Comparison of ENCODE assay signal across 27 mouse cellular contexts in the genomic region with DNA sequence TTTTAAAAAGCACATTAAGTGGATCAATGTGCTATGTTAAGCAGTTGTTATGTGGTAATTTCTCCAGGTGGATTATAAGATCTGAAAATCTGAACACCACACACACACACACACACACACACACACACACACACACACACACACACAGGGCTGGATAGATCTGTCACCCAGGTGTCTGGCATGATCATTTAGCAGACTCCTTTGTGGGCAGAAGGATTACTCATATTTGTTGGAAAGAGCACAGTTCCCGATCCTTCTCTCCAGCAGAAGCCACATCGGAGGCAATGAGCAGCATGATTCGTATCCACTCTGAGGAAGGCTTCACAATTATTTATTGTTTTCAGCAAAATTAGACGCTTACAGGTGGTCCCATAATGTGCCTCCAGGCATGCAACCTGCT.
DNase-seq lines count a peak whose midpoint lies in the region; ATAC-seq and TF ChIP-seq lines count a peak whose summit lies in the region.
"Had no signal": no experiment of that assay in that cellular context is flagged by ENCODE, and none has a peak within 500 bp of the region (broad histone marks: within the 10 kb centered on the region; RNA-seq: fewer than 3 reads in every experiment).

No protein-coding gene starts in this region.

- no peaks in the 10 kb centered on the region for H3K9me3 ChIP-seq in forebrain, postnatal 0 days (ENCODE audit: low read length)
- H3K9me3 ChIP-seq in forebrain, embryonic 11.5 days (ENCODE audit: control insufficient read depth, low read length) = no peaks in the 10 kb centered on the region
- no peaks in the 10 kb centered on the region for H3K9me3 ChIP-seq in hindbrain, postnatal 0 days (ENCODE audit: low read length)
- H3K9me3 ChIP-seq in hindbrain, embryonic 13.5 days = no peaks in the 10 kb centered on the region
- H3K9me3 ChIP-seq: embryonic facial prominence, embryonic 13.5 days; embryonic facial prominence, embryonic 15.5 days; forebrain, embryonic 10.5 days; forebrain, embryonic 13.5 days; forebrain, embryonic 15.5 days had no signal

- H3K27me3 ChIP-seq in forebrain, postnatal 0 days (ENCODE audit: insufficient read depth, low read length) = no peaks in the 10 kb centered on the region
- H3K27me3 ChIP-seq in forebrain, embryonic 11.5 days (ENCODE audit: control insufficient read depth, insufficient read depth, low read length) = no peaks in the 10 kb centered on the region
- H3K27me3 ChIP-seq in hindbrain, postnatal 0 days (ENCODE audit: insufficient read depth, low read length) = no peaks in the 10 kb centered on the region
- H3K27me3 ChIP-seq in hindbrain, embryonic 13.5 days = no peaks in the 10 kb centered on the region
- H3K27me3 ChIP-seq: CH12.LX; embryonic facial prominence, embryonic 13.5 days; embryonic facial prominence, embryonic 15.5 days; forebrain, embryonic 13.5 days; forebrain, embryonic 15.5 days had no signal

- H3K4me1 ChIP-seq in forebrain, postnatal 0 days (ENCODE audit: insufficient read depth) = peaks cover 6% of the 10 kb centered on the region
- H3K4me1 ChIP-seq in forebrain, embryonic 11.5 days (replicated peaks; ENCODE audit: control insufficient read depth, insufficient read depth, low read length) = no peaks in the 10 kb centered on the region
- peaks cover 4% of the 10 kb centered on the region; the same call in 1 of the 2 replicates for H3K4me1 ChIP-seq in hindbrain, postnatal 0 days (ENCODE audit: insufficient read depth, low read length)
- 0 out of 2 replicates have a peak, but pooled peaks cover 7% of the 10 kb centered on the region for H3K4me1 ChIP-seq in hindbrain, embryonic 13.5 days (replicated peaks)
- H3K4me1 ChIP-seq: embryonic facial prominence, embryonic 15.5 days had no signal

- no peaks in the 10 kb centered on the region for H3K36me3 ChIP-seq in forebrain, postnatal 0 days (ENCODE audit: insufficient read depth)
- no peaks in the 10 kb centered on the region for H3K36me3 ChIP-seq in forebrain, embryonic 11.5 days (ENCODE audit: control insufficient read depth, insufficient read depth, low read length)
- H3K36me3 ChIP-seq in hindbrain, postnatal 0 days (ENCODE audit: insufficient read depth, low read length) = no peaks in the 10 kb centered on the region
- H3K36me3 ChIP-seq in hindbrain, embryonic 13.5 days = no peaks in the 10 kb centered on the region
- H3K36me3 ChIP-seq: embryonic facial prominence, embryonic 13.5 days; embryonic facial prominence, embryonic 15.5 days; forebrain, embryonic 10.5 days; forebrain, embryonic 15.5 days; G1E had no signal

- no peak overlapping the region for H3K4me3 ChIP-seq in forebrain, postnatal 0 days (ENCODE audit: low read depth, low read length)
- no peak overlapping the region for H3K4me3 ChIP-seq in forebrain, embryonic 11.5 days (ENCODE audit: low read depth, low read length)
- no peak overlapping the region for H3K4me3 ChIP-seq in hindbrain, postnatal 0 days (ENCODE audit: low read length)
- no peak overlapping the region for H3K4me3 ChIP-seq in hindbrain, embryonic 13.5 days
- H3K4me3 ChIP-seq: embryonic facial prominence, embryonic 13.5 days; embryonic facial prominence, embryonic 15.5 days; erythroblast, embryonic 14.5 days; forebrain, embryonic 10.5 days; forebrain, embryonic 13.5 days; forebrain, embryonic 15.5 days had no signal

- 49% methylated on average over 4 of the region's 4 CpGs for WGBS in forebrain, postnatal 0 days
- 84% methylated on average over 4 of the region's 4 CpGs for WGBS in forebrain, embryonic 11.5 days
- 67% methylated on average over 4 of the region's 4 CpGs for WGBS in hindbrain, postnatal 0 days
- WGBS in hindbrain, embryonic 13.5 days = 74% methylated on average over 4 of the region's 4 CpGs

- H3K9ac ChIP-seq in forebrain, postnatal 0 days = no peak overlapping the region
- H3K9ac ChIP-seq in forebrain, embryonic 11.5 days (ENCODE audit: low read length) = no peak overlapping the region
- no peak overlapping the region for H3K9ac ChIP-seq in hindbrain, postnatal 0 days (replicated peaks; ENCODE audit: low read length)
- H3K9ac ChIP-seq in hindbrain, embryonic 13.5 days = no peak overlapping the region
- H3K9ac ChIP-seq: embryonic facial prominence, embryonic 13.5 days; embryonic facial prominence, embryonic 15.5 days; forebrain, embryonic 13.5 days; forebrain, embryonic 15.5 days had no signal

- peak overlapping the region; percentile 21; the same call in 1 of the 2 replicates for H3K27ac ChIP-seq in forebrain, postnatal 0 days (ENCODE audit: low read depth, low read length)
- no peak overlapping the region for H3K27ac ChIP-seq in forebrain, embryonic 11.5 days (ENCODE audit: low read depth, low read length)
- no peak overlapping the region for H3K27ac ChIP-seq in hindbrain, postnatal 0 days
- H3K27ac ChIP-seq in hindbrain, embryonic 13.5 days = no peak overlapping the region
- H3K27ac ChIP-seq: embryonic facial prominence, embryonic 13.5 days; embryonic facial prominence, embryonic 15.5 days; forebrain, embryonic 10.5 days; forebrain, embryonic 13.5 days; forebrain, embryonic 15.5 days had no signal

- no peak overlapping the region for H3K4me2 ChIP-seq in forebrain, postnatal 0 days (ENCODE audit: low read depth)
- no peak overlapping the region for H3K4me2 ChIP-seq in forebrain, embryonic 11.5 days (ENCODE audit: low read depth, low read length, severe bottlenecking)
- no peak overlapping the region for H3K4me2 ChIP-seq in hindbrain, postnatal 0 days (ENCODE audit: low read depth, low read length)
- H3K4me2 ChIP-seq in hindbrain, embryonic 13.5 days = no peak overlapping the region
- H3K4me2 ChIP-seq: embryonic facial prominence, embryonic 13.5 days; embryonic facial prominence, embryonic 15.5 days; forebrain, embryonic 13.5 days; forebrain, embryonic 15.5 days had no signal

- ATAC-seq in forebrain, postnatal 0 days = peak; percentile 25; the same call in 1 of the 2 replicates
- no peak for ATAC-seq in forebrain, embryonic 11.5 days (replicated peaks; ENCODE audit: low FRiP score)
- 0 out of 2 replicates have a peak, but pooled peaks have one; percentile 29 for ATAC-seq in hindbrain, postnatal 0 days
- ATAC-seq in hindbrain, embryonic 13.5 days (ENCODE audit: low FRiP score) = no peak
- ATAC-seq: activated CD4-positive, CD25-positive, alpha-beta regulatory T cell, adult 4 months; CD4-positive, CD25-positive, alpha-beta regulatory T cell, adult 4 months; forebrain, embryonic 13.5 days; forebrain, embryonic 15.5 days; Patski had no signal

- DNase-seq in forebrain, postnatal 0 days = no peak
- DNase-seq in forebrain, embryonic 11.5 days (ENCODE audit: low spot score) = no peak
- DNase-seq in hindbrain, postnatal 0 days (ENCODE audit: low spot score) = no peak
- DNase-seq in layer of hippocampus, adult 9-11 months = peak; percentile 46
- no peak for DNase-seq in layer of hippocampus, adult 9-10 months (ENCODE audit: low spot score)
- DNase-seq: adrenal gland, adult 8-10 months; adrenal gland, postnatal 14 days; adrenal gland, postnatal 36 days; B cell, adult 2 months; cerebellum, adult 11 months; cerebellum, adult 18-20 months; cerebellum, adult 8-10 months; cerebellum, adult 9-11 months; cerebellum, postnatal 36 days; embryo, embryonic 11 days had no signal

- no peak for TF ChIP-seq CTCF in forebrain, postnatal 0 days (IDR thresholded peaks at IDR 0.05; ENCODE audit: low read depth)
- TF ChIP-seq CTCF in hindbrain, postnatal 0 days (IDR thresholded peaks at IDR 0.05; ENCODE audit: low read depth) = no peak

Comparison
In these comparisons a context has a peak if more than half of its experiments do, and no peak if none do; other contexts are left out.
1. ATAC-seq: peak in forebrain, postnatal 0 days (single experiment) and hindbrain, postnatal 0 days (single experiment); none in forebrain, embryonic 11.5 days (single experiment) and hindbrain, embryonic 13.5 days (single experiment).